Mouse (Mus musculus): ENCODE results near the gene 1700020D05Rik. TPM values are rescaled to one million over a fixed set of nuclear protein-coding genes. Genes with fewer than 3 reads are reported as not detected.
"Not testable (repeated sequence)": the region's sequence is repeated elsewhere in the genome, so short reads cannot be mapped to it uniquely, and the experiment has no call there.

Gene 1700020D05Rik
- total and polyA plus RNA-seq, 3 experiments, result 0.23 to 0.34 TPM; not detected in 1

DNA sequence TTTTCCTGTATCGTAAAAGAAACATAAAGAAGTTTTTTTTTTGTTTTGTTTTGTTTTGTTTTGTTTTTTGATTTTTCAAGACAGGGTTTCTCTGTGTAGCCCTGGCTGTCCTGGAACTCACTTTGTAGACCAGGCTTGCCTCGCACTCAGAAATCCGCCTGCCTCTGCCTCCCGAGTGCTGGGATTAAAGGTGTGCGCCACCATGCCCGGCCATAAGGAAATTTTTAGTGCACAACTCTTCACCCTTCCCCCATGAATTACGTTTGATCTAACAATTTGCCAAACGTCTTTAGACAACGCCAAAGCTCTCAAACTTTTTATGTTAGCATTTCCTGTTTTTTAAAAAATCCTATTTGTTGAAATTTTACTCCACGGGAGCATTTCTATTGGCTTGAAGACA lies 13.9 kb downstream of the 1700020D05Rik start:
- in situ Hi-C loops (cut with MboI; ENCODE audit: low pct_ligation_motif_present, low pct_unique_long_range_greater_than_20kb, low sequenced_read_pairs), result loop anchor here (5.0 kb wide), 1 partner anchor 32 kb away; the partner anchor contains the start of gene Ccdc85b
- dilution Hi-C loops (cut with MboI; ENCODE audit: extremely low pct_ligation_motif_present, extremely low pct_unique_long_range_greater_than_20kb, low sequenced_read_pairs); DNase-seq (ENCODE audit: extremely low read depth); H3K9me3 ChIP-seq (replicated peaks; ENCODE audit: low read length); H3K27ac ChIP-seq (ENCODE audit: insufficient read depth, low read depth); H3K9ac ChIP-seq (ENCODE audit: insufficient read depth, low read depth); H3K27me3 ChIP-seq (replicated peaks): not testable (repeated sequence)
- TF ChIP-seq CHD1 (IDR thresholded peaks at IDR 0.05; ENCODE audit: low read depth, low read length) (0 out of 2 replicates have a peak, but pooled peaks have one; percentile 76), ZMIZ1 (IDR thresholded peaks at IDR 0.05; ENCODE audit: low read depth, low read length) (0 out of 2 replicates have a peak, but pooled peaks have one; percentile 33)
- peak overlapping the region in 2 of 3 experiments; percentile 29 to 99 for H3K4me3 ChIP-seq (replicated peaks in 1 of 3; ENCODE audit: low read depth in 2 of 3, low read length in 2 of 3, poor library complexity in 1 of 3)
- H3K4me2 ChIP-seq (ENCODE audit: insufficient read depth, low read depth, poor library complexity, severe bottlenecking), result 0 out of 2 replicates have a peak overlapping the region, but pooled peaks have one; percentile 32
- H3K36me3 ChIP-seq (replicated peaks in 1 of 2; ENCODE audit: control insufficient read depth in 1 of 2, insufficient read depth in 1 of 2, low read length in 1 of 2), result peaks cover 35 to 45% of the 10 kb centered on the region in 2 experiments
- H3K79me2 ChIP-seq (replicated peaks; ENCODE audit: control insufficient read depth, extremely low read depth, insufficient read depth, poor library complexity, severe bottlenecking), result peaks cover 24% of the 10 kb centered on the region
- H3K4me1 ChIP-seq (ENCODE audit: control insufficient read depth in 1 of 2, insufficient read depth in 2 of 2), result peaks cover 6 to 35% of the 10 kb centered on the region in 2 experiments; a peak in 3 of 4 replicates

DNA sequence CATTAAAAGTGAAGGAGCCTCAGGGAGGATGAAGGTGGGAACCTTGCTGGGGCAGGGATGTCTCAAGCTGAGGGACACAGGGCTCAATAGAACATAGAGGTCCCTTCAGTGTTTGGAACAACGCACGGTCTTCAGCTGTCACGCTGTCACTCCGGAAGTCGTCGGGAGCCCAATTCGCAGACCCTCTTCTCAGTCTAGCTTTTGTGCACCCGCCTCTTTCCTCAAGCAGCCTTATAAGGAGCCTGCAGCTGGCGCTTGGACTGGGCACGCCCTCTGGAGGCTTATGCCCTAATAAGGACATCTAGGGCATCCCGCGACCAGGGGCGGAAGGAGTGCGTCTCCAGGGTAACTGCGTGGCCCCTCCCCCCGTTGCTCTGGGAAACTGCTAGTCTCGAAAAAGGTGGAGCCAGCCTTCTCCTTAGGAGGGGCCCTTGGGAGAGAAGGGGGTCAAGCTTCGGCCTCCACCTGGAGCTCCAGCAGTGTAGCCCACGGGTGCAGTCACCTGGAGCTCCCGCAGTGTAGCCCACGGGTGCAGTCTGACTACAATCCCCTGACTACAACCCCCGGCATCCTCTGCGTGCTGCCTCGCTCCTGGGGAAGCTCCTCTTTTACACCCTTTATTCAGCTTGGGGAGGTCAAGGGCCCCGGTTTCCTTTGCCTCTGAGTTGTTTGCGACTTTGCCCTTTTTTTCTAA lies 14.6 kb downstream of the 1700020D05Rik start:
- peaks cover 24% of the 10 kb centered on the region for H3K79me2 ChIP-seq (replicated peaks; ENCODE audit: control insufficient read depth, extremely low read depth, insufficient read depth, poor library complexity, severe bottlenecking)
- dilution Hi-C loops (cut with MboI; ENCODE audit: extremely low pct_ligation_motif_present, extremely low pct_unique_long_range_greater_than_20kb, low sequenced_read_pairs), result no loop called here
- TF ChIP-seq BHLHE40 (IDR thresholded peaks at IDR 0.05; ENCODE audit: low read depth, low read length) (no peak), UBTF (IDR thresholded peaks at IDR 0.05; ENCODE audit: low read depth, low read length) (no peak), TBP (conservative IDR thresholded peaks at IDR 0.05; ENCODE audit: low read depth, low read length) (peak; percentile 94), MXI1 (IDR thresholded peaks at IDR 0.05; ENCODE audit: low read depth, low read length) (peak; percentile 97), ZKSCAN1 (IDR thresholded peaks at IDR 0.05; ENCODE audit: borderline replicate concordance, low read depth, low read length) (no peak), MAFK (IDR thresholded peaks at IDR 0.05; ENCODE audit: insufficient replicate concordance, low read length) (no peak), ELF1 (IDR thresholded peaks at IDR 0.05; ENCODE audit: low read depth, low read length) (peak; percentile 83), GABPA (IDR thresholded peaks at IDR 0.05; ENCODE audit: insufficient replicate concordance, low read depth, low read length) (no peak), NELFE (IDR thresholded peaks at IDR 0.05; ENCODE audit: low read depth, low read length) (peak; percentile 89), CHD1 (IDR thresholded peaks at IDR 0.05; ENCODE audit: low read depth, low read length) (no peak), E2F4 (IDR thresholded peaks at IDR 0.05; ENCODE audit: insufficient replicate concordance, low read depth, low read length) (no peak; the same call in 1 of the 2 replicates), KAT2A (IDR thresholded peaks at IDR 0.05; ENCODE audit: insufficient replicate concordance, low read length) (0 out of 2 replicates have a peak, but pooled peaks have one; percentile 51), POLR2AphosphoS2 (IDR thresholded peaks at IDR 0.05; ENCODE audit: low read depth, low read length) (no peak), SMC3 (IDR thresholded peaks at IDR 0.05; ENCODE audit: low read depth, low read length) (no peak), POLR2A (IDR thresholded peaks at IDR 0.05; ENCODE audit: low read depth, low read length) (peak; percentile 93), SIN3A (IDR thresholded peaks at IDR 0.05; ENCODE audit: low read length) (no peak; the same call in 1 of the 2 replicates), USF2 (conservative IDR thresholded peaks at IDR 0.05; ENCODE audit: low read depth, low read length) (no peak), HCFC1 (IDR thresholded peaks at IDR 0.05; ENCODE audit: low read depth, low read length) (peak; percentile 85), MEF2A (IDR thresholded peaks at IDR 0.05; ENCODE audit: borderline replicate concordance, low read depth, low read length) (no peak), JUN (IDR thresholded peaks at IDR 0.05; ENCODE audit: insufficient read depth, low read depth, low read length) (no peak), MAX (IDR thresholded peaks at IDR 0.05; ENCODE audit: low read length) (peak; percentile 80; the same call in 1 of the 2 replicates), NRF1 (IDR thresholded peaks at IDR 0.05; ENCODE audit: low read depth, low read length) (0 out of 2 replicates have a peak, but pooled peaks have one; percentile 14), RCOR1 (conservative IDR thresholded peaks at IDR 0.05; ENCODE audit: low read depth, low read length) (no peak), ZNF384 (IDR thresholded peaks at IDR 0.05; ENCODE audit: low read depth, low read length) (no peak), RAD21 (IDR thresholded peaks at IDR 0.05; ENCODE audit: low read depth, low read length) (no peak), USF1 (IDR thresholded peaks at IDR 0.05; ENCODE audit: low read depth, low read length) (no peak), EP300 (IDR thresholded peaks at IDR 0.05; ENCODE audit: low read length) (peak; percentile 3; the same call in 1 of the 2 replicates), MAZ (IDR thresholded peaks at IDR 0.05; ENCODE audit: low read depth, low read length) (0 out of 2 replicates have a peak, but pooled peaks have one; percentile 49), TCF12 (IDR thresholded peaks at IDR 0.05; ENCODE audit: low read depth, low read length) (peak; percentile 70)

More for the DNA sequence above, 14.6 kb downstream of the 1700020D05Rik start:
- in situ Hi-C loops (cut with MboI; ENCODE audit: low pct_ligation_motif_present, low pct_unique_long_range_greater_than_20kb, low sequenced_read_pairs), result no loop called here
- Histone ChIP-seq H3K27me3 (replicated peaks) (no peaks in the 10 kb centered on the region), H3K4me1 (ENCODE audit: control insufficient read depth in 1 of 2, insufficient read depth in 2 of 2) (peaks cover 6 to 35% of the 10 kb centered on the region in 2 experiments; a peak in 3 of 4 replicates), H3K9me3 (replicated peaks; ENCODE audit: low read length) (no peaks in the 10 kb centered on the region), H3K4me3 (replicated peaks in 1 of 3; ENCODE audit: low read depth in 2 of 3, low read length in 2 of 3, poor library complexity in 1 of 3) (peak overlapping the region; percentile 38 to 71 (median 52)), H3K9ac (ENCODE audit: insufficient read depth, low read depth) (peak overlapping the region; percentile 53), H3K27ac (ENCODE audit: insufficient read depth, low read depth) (peak overlapping the region; percentile 72), H3K36me3 (replicated peaks in 1 of 2; ENCODE audit: control insufficient read depth in 1 of 2, insufficient read depth in 1 of 2, low read length in 1 of 2) (peaks cover 35 to 45% of the 10 kb centered on the region in 2 experiments), H3K4me2 (ENCODE audit: insufficient read depth, low read depth, poor library complexity, severe bottlenecking) (peak overlapping the region; percentile 81)
- DNase-seq (ENCODE audit: extremely low read depth), result peak; percentile 99
